Mouse (Mus musculus) brain, embryonic 18.5 days (tissue): ENCODE results near the gene Ralgapa2.
A peak's percentile ranks its signal among the peaks of the same experiment; 100 is the strongest.
"Not testable (repeated sequence)": the region's sequence is repeated elsewhere in the genome, so short reads cannot be mapped to it uniquely, and the experiment has no call there.

Source experiments
- DNase-seq: peaks from one replicate; pipeline ENCODE4 v3.0.0-alpha.2; 2012; ENCODE audit warnings: low read depth, low spot score

Gene Ralgapa2

GRCm38 (mm10) chr2:146498298-146498697 is 13.8 kb downstream of the Ralgapa2 start:
- DNase-seq: no peak

GRCm38 (mm10) chr2:146496995-146497394 is 15.1 kb downstream of the Ralgapa2 start:
- DNase-seq: no peak

DNA sequence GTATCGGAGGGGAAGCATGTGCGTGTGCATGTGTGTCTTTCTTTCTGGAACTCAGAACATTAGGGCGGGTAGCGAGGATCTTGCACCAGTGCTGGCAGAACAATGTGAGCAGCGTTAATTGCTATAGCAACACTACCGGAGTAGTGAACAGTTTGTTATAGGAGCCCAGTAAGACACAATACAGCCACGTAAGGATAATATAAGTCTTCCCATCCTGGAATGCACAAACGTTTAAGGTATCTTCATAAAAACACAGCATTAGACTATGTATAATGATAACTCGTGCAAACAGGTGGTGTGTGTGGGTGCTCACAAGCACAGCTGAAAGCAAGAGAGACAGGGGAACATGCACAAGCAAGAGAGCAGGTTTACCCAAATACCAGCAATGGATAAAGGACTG is 16.4 kb downstream of the Ralgapa2 start:
- DNase-seq: no peak

GRCm38 (mm10) chr2:146493354-146493946 is 18.7 kb downstream of the Ralgapa2 start:
- DNase-seq: no peak

GRCm38 (mm10) chr2:146491830-146492610 is 20.1 kb downstream of the Ralgapa2 start:
- no peak for DNase-seq

- no peak for DNase-seq
Measured at GRCm38 (mm10) chr2:146490926-146491325, 21.2 kb downstream of the Ralgapa2 start.

GRCm38 (mm10) chr2:146488291-146488690 is 23.9 kb downstream of the Ralgapa2 start:
- no peak for DNase-seq

DNA sequence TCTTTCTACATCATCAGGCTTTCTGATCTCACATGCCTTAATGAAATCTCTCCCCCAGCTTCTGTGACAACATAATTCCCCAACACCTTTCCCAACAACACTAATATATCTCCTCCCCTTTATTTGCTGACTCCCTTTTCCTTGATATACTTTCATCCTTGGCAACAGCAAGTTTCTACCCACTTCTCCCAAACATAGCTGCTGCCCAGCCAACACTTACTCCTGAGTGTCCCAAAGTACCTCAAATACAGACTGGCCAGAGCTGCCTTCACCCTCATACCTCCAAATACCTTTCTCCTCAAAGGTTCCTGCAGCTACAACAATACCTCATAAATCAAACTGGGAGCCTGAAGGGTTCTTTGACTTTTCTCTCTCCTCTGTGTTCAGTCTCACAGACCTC is 29.3 kb downstream of the Ralgapa2 start:
- DNase-seq: no peak

- DNase-seq: no peak
Measured at GRCm38 (mm10) chr2:146477491-146477890, 34.7 kb downstream of the Ralgapa2 start.

DNA sequence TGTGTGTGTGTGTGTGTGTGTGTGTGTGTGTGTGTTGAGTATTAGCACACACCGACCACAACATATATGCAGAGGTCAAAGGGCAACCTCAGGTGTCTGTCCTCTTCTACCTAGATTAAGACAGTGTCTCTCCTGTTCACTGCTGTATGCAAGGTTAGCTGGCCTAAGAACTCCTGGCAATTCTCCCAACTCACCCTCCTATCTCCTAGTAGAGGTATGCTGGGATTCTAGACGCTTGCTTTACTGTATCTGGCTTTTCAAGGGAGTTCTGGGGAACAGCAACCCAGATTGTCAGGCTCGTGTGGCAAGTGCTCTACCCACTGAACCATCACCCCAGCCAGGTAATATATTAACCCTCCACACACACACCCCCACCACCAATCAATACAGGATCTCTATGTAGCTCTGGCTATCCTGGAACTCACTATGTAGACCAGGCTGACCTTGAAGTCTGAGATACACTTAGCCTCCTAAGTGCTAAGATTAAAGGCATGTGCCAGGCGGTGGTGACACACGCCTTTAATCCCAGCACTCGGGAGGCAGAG is 35.6 kb downstream of the Ralgapa2 start:
- no peak for DNase-seq

DNA sequence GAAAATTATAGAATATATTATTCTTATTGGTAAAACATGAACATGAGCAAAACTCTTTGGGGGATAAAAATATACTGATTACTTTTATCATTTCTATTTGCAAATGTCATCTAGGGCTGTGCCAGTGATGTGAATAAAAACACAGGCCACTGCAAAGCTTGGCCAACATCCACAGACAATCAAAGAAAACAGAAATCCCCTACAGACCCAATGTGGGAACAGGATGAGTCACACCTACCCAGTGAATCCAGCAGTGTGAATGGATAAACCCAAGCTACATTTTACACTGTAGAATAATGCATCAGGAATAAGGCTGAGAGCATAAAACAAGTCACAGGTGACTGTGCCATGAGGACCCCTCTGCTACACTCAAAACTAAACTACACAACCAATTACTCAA is 36.1 kb downstream of the Ralgapa2 start:
- no peak for DNase-seq

GRCm38 (mm10) chr2:146470947-146471346 is 41.2 kb downstream of the Ralgapa2 start:
- no peak for DNase-seq

- peak; percentile 12 for DNase-seq
Measured at GRCm38 (mm10) chr2:146469707-146470420, 42.3 kb downstream of the Ralgapa2 start.

DNA sequence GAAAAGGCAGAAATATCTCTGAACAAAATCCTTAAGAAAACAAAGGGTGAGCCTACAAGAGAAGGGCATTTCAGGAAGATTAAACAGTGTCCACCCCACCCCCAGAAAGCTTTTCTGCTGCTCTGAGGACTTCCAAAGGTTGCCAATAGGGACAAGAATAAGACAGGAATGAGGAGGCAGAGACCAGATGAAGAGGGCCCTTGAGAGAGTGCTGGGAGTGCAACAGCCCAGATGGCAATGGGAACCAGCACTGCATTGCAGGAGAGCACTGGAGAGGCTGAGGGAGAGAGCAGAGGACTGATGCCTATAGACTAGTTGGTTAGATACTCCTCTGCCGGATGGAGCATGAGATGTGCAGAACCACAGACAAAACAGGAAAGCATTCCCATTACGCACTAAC is 43.2 kb downstream of the Ralgapa2 start:
- no peak for DNase-seq

DNA sequence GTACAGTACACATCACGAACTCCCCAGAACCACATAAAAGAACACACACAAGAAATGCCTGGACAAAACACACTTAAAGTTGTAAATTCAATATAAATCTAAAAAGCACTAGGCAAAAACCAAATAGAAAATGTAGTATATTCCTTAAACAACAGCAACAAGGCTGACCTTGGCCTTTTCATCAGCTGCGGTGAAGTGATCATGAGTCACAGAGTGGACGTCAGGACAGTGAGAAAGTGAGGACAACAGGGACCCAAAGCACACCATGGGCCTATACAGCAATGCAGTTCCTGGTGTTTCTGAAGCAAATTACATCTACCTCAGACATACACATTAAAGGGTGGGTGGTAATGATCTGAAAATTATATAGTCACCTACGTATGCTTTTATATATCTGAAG is 44.1 kb downstream of the Ralgapa2 start:
- no peak for DNase-seq

GRCm38 (mm10) chr2:146466811-146467210 is 45.3 kb downstream of the Ralgapa2 start:
- not testable (repeated sequence) for DNase-seq

DNA sequence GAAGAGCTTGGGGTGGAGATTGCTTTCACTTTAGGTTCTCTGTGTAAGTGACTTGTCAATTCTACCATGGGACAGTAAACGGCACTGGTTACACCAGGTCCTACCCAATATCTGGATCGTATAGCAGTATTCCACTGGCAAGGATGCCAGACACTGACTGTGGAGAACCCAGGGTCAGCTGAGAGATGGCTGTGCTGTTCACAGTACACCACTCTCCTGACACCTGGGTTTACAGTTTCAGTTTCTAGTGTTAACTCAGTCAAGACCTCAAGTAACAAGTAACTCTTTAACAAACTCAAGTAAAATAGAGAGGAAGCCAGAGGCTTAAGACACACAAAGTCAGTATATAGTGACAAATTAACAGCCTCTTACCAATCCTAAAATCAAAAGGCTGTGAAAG is 54.6 kb downstream of the Ralgapa2 start:
- DNase-seq: no peak

DNA sequence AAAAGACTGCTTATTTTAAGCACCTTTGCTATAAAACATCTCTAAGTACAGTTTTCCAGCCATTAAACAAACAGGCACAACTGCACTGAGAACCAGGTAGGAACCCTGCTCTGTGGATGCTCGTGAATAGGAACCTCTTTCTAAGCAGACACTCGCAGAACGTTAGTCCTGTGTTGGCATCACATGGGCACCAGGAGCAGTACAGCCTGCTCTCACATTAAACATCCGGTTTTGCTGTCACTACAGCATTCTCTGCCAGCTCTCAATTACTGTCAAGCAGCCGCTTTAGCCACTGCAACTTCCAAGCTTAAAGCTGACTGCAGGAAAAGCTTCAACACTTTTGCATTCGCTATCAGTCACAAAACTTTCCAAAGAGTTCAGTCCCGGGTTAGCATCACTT is 55.5 kb downstream of the Ralgapa2 start:
- no peak for DNase-seq

DNA sequence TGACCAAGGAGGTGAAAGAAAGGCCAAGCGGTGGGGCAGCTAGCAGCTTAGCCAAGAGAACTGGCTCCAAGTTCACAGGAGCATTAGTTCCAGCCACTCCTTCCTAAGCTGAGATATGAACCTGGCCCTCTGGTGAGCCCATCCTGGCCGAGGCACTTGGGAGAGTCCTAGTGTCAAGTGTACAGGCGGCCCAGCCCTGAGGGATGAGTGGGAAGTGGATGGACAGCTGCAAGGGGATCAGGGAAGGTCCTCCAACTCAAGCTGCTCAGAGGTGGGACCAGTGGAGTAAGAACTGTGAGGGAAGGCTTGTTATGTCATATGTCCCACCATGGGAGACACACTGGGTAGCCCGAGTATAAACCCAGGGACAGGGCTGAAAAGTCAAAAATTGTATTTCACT is 56.1 kb downstream of the Ralgapa2 start:
- no peak for DNase-seq

DNA sequence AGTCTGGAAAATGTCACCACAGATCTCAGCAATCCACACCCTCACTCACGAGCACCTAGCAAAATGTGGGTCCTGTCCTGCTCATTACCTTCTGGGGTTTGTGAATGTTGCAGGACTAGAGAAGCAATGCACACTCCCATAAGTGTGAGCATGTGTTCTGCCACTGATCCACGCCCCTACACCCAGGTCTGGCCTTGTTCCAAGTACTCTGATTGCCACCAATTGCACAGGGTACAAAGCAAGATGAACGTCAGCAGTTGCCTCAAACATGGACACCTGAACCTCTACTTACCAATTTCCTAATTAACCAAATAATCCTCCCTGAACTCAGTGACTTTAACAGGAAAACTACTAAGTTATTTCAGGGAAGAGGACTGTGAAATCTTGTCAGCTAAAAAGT is 68.1 kb downstream of the Ralgapa2 start:
- DNase-seq: no peak

DNA sequence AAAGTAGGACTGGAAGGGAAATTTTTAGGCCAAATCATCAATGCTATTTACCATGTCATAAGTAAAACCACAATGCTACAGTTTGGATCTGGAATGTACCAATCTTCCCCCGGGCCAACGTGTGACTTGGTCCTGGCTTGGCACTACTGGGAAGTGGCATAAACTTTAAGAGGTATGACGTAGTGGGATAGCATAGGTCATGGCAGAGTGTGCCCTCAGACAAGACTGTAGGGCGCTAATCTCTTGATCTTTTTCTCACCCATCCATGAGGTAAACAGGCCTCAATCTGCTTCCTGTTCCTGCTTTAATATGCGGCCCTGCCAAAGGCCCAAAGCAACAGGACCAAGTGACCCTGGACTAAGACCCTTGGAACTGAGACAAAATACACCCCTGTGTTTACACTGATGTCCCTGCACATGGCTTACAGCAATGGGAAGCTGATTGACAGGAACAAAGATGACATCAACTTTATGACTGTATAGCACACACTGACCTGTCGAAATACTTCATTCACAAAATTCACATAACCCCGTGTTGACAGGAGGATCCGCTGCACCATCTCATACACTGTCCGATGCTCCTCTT is 68.8 kb downstream of the Ralgapa2 start:
- no peak for DNase-seq

DNA sequence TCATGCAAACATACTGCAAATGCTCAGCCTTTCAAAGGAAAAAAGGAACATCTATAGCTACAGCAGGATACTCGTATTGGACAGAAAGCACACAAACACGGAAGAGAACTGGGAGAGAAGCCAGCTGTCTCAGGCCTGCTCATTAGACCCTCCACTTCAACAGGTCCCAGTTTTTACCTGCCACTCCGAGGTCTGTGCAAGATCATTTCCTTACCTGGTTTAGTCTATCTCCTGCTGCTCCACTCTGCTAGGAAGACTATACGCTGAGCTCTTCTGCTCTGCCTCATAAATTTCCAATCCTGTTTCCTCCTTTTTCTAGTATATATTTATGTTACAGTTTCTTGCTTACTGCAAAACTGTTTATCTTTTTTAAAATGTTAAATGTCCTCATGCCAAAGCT is 70.4 kb downstream of the Ralgapa2 start:
- DNase-seq: no peak
